Mouse (Mus musculus) liver, embryonic 11.5 days (tissue): Measurements from ENCODE around the gene Bckdk. TPM values are rescaled to one million over a fixed set of nuclear protein-coding genes. Genes with fewer than 3 reads are reported as not detected.

Experiments used
- ATAC-seq: fragments of 200-750 bp; cut with Nextera tagmentation; replicated peaks from 2 replicates; pipeline ENCODE4 v1.8.0; 2017; ENCODE audit warnings: moderate number of reproducible peaks, mild to moderate bottlenecking, moderate TSS enrichment, moderate library complexity; ENCODE audit not compliant: low FRiP score
- DNase-seq: peaks from one replicate; pipeline ENCODE4 v3.0.0-alpha.2; 2017; ENCODE audit warnings: low spot score
- H3K27ac ChIP-seq: fragments of 300-500 bp; sonication (generic); 2 replicates; pipeline ENCODE4 v1.5.1; 2014; ENCODE audit warnings: mild to moderate bottlenecking, low read depth, low read length, control low read depth
- H3K27me3 ChIP-seq: fragments of 300-500 bp; sonication (generic); replicated peaks from 2 replicates; pipeline ENCODE4 v1.6.1; 2014; ENCODE audit warnings: low read length, mixed read lengths; ENCODE audit not compliant: control insufficient read depth, insufficient read depth
- H3K36me3 ChIP-seq: fragments of 300-500 bp; sonication (generic); 2 replicates; pipeline ENCODE4 v1.6.1; 2014; ENCODE audit warnings: mild to moderate bottlenecking, low read length, moderate library complexity, mixed read lengths; ENCODE audit not compliant: control insufficient read depth, insufficient read depth
- H3K4me1 ChIP-seq: fragments of 300-500 bp; sonication (generic); replicated peaks from 2 replicates; pipeline ENCODE4 v1.6.1; 2014; ENCODE audit warnings: low read length, mixed read lengths; ENCODE audit not compliant: control insufficient read depth, insufficient read depth
- H3K4me2 ChIP-seq: fragments of 300-500 bp; sonication (generic); 2 replicates; pipeline ENCODE4 v1.6.1; 2014; ENCODE audit warnings: mild to moderate bottlenecking, control low read depth, moderate library complexity
- H3K4me3 ChIP-seq: fragments of 300-500 bp; sonication (generic); 2 replicates; pipeline ENCODE4 v1.5.1; 2014; ENCODE audit warnings: low read depth, low read length, control low read depth
- H3K9ac ChIP-seq: fragments of 300-500 bp; sonication (generic); 2 replicates; pipeline ENCODE4 v1.6.1; 2014; ENCODE audit warnings: low read depth, low read length, control low read depth
- H3K9me3 ChIP-seq: fragments of 300-500 bp; sonication (generic); 2 replicates; pipeline ENCODE4 v1.6.1; 2016; ENCODE audit warnings: low read length, inconsistent platforms, mixed read lengths; ENCODE audit not compliant: control insufficient read depth
- WGBS: fragments of 180-500 bp; shearing (Covaris S2); extraction: QIAGEN DNeasy Blood & Tissue Kit; methylation state at CpG from one replicate; pipeline ENCODE4 v1.1.7; 2014; 5-methylcytosine and 5-hydroxymethylcytosine counted together
- polyA plus RNA-seq: library from polyadenylated mRNA; unstranded; fragments of >200 nt; fragmentation: Nextera tagmentation; extraction: Ambion mirVana; gene quantifications from 2 replicates; pipeline ENCODE4 v1.2.1, GENCODE M21; 2014

Bckdk gene
- polyA plus RNA-seq, 1 experiment from 2014 or later = 126 TPM

- Histone ChIP-seq H3K4me1 (peaks cover 29% of the 10 kb centered on the region), H3K36me3 (no peaks in the 10 kb centered on the region; the same call in 1 of the 2 replicates), H3K4me3 (no peak overlapping the region), H3K4me2 (peak overlapping the region; percentile 46), H3K27ac (peak overlapping the region; percentile 62), H3K9ac (0 out of 2 replicates have a peak overlapping the region, but pooled peaks have one; percentile 3), H3K9me3 (no peaks in the 10 kb centered on the region), H3K27me3 (no peaks in the 10 kb centered on the region)
- DNase-seq = no peak
- 16% methylated on average over 7 of the region's 7 CpGs for WGBS
- ATAC-seq = no peak
These were observed 3.9 kb upstream of the Bckdk start for GRCm38 (mm10) chr7:127899997-127900396.

GRCm38 (mm10) chr7:127901772-127902171, 2.1 kb upstream of the Bckdk start:
- Histone ChIP-seq H3K27me3 (no peaks in the 10 kb centered on the region), H3K36me3 (peaks cover 14% of the 10 kb centered on the region), H3K4me3 (no peak overlapping the region), H3K4me2 (no peak overlapping the region), H3K9me3 (no peaks in the 10 kb centered on the region), H3K27ac (no peak overlapping the region), H3K4me1 (peaks cover 29% of the 10 kb centered on the region), H3K9ac (no peak overlapping the region)
- ATAC-seq (no peak), DNase-seq (no peak)
- WGBS = 49% methylated on average over 2 of the region's 2 CpGs

GRCm38 (mm10) chr7:127907939-127908338, 4.1 kb downstream of the Bckdk start:
- Histone ChIP-seq H3K9me3 (no peaks in the 10 kb centered on the region), H3K36me3 (peaks cover 44% of the 10 kb centered on the region), H3K9ac (no peak overlapping the region), H3K27ac (no peak overlapping the region), H3K4me3 (no peak overlapping the region), H3K4me1 (peaks cover 11% of the 10 kb centered on the region), H3K27me3 (no peaks in the 10 kb centered on the region), H3K4me2 (no peak overlapping the region)
- DNase-seq = no peak
- 91% methylated on average over 12 of the region's 12 CpGs for WGBS
- ATAC-seq = no peak

- Histone ChIP-seq H3K27me3 (no peaks in the 10 kb centered on the region), H3K4me2 (no peak overlapping the region), H3K27ac (no peak overlapping the region), H3K4me1 (peaks cover 15% of the 10 kb centered on the region), H3K9ac (no peak overlapping the region), H3K36me3 (peaks cover 44% of the 10 kb centered on the region), H3K9me3 (no peaks in the 10 kb centered on the region), H3K4me3 (no peak overlapping the region)
- ATAC-seq (no peak), DNase-seq (no peak)
- WGBS = 82% methylated on average over 4 of the region's 4 CpGs
These were observed 4.8 kb downstream of the Bckdk start for GRCm38 (mm10) chr7:127908656-127909055.

GRCm38 (mm10) chr7:127912190-127912871, 8.4 kb downstream of the Bckdk start, which contains the start of gene Kat8:
Kat8 (plus strand) TSS chr7:127912516.
- Histone ChIP-seq H3K4me3 (peak within 1 kb of the TSS; percentile 78), H3K4me1 (peaks cover 9% of the 10 kb centered on the region), H3K4me2 (peak within 1 kb of the TSS; percentile 78), H3K36me3 (peaks cover 31% of the 10 kb centered on the region), H3K27ac (peak within 1 kb of the TSS; percentile 54), H3K27me3 (no peaks in the 10 kb centered on the region), H3K9ac (peak within 1 kb of the TSS; percentile 75), H3K9me3 (no peaks in the 10 kb centered on the region)
- under 1% methylated on average over 40 of the region's 40 CpGs for WGBS
- DNase-seq (peak; percentile 95), ATAC-seq (peak; percentile 96)

- Histone ChIP-seq H3K4me2 (peak overlapping the region; percentile 78), H3K4me1 (peaks cover 9% of the 10 kb centered on the region), H3K9ac (peak overlapping the region; percentile 75), H3K9me3 (no peaks in the 10 kb centered on the region), H3K27me3 (no peaks in the 10 kb centered on the region), H3K27ac (peak overlapping the region; percentile 54; the same call in 1 of the 2 replicates), H3K4me3 (peak overlapping the region; percentile 78), H3K36me3 (peaks cover 25% of the 10 kb centered on the region)
- no peak for ATAC-seq
- no peak for DNase-seq
- WGBS = 11% methylated on average over 4 of the region's 4 CpGs
These were observed 9.1 kb downstream of the Bckdk start for GRCm38 (mm10) chr7:127912938-127913337.

GRCm38 (mm10) chr7:127915293-127915692, 11.4 kb downstream of the Bckdk start:
- DNase-seq (no peak), ATAC-seq (no peak)
- Histone ChIP-seq H3K27me3 (no peaks in the 10 kb centered on the region), H3K27ac (no peak overlapping the region), H3K9me3 (no peaks in the 10 kb centered on the region), H3K4me1 (peaks cover 9% of the 10 kb centered on the region), H3K9ac (no peak overlapping the region), H3K36me3 (peaks cover 8% of the 10 kb centered on the region; the same call in 1 of the 2 replicates), H3K4me3 (no peak overlapping the region), H3K4me2 (no peak overlapping the region)
- WGBS = 91% methylated on average over 12 of the region's 12 CpGs

- DNase-seq = no peak
- H3K36me3 ChIP-seq = peaks cover 11% of the 10 kb centered on the region; the same call in 1 of the 2 replicates
These were observed 14.3 kb downstream of the Bckdk start for GRCm38 (mm10) chr7:127918203-127918602.

GRCm38 (mm10) chr7:127919290-127919689, 15.4 kb downstream of the Bckdk start:
- H3K4me3 ChIP-seq = no peak overlapping the region
- H3K9me3 ChIP-seq = no peaks in the 10 kb centered on the region
- no peak for DNase-seq
- H3K4me1 ChIP-seq = peaks cover 10% of the 10 kb centered on the region; the same call in 1 of the 2 replicates
- 0 out of 2 replicates have a peak, but pooled peaks have one; percentile 19 for ATAC-seq
- H3K36me3 ChIP-seq = peaks cover 14% of the 10 kb centered on the region; the same call in 1 of the 2 replicates
- no peak overlapping the region for H3K4me2 ChIP-seq
- H3K27me3 ChIP-seq = no peaks in the 10 kb centered on the region
- H3K27ac ChIP-seq = no peak overlapping the region
- H3K9ac ChIP-seq = no peak overlapping the region
- 72% methylated on average over 7 of the region's 7 CpGs for WGBS

More at GRCm38 (mm10) chr7:127918203-127918602, 14.3 kb downstream of the Bckdk start:
- no peak overlapping the region for H3K27ac ChIP-seq
- H3K4me3 ChIP-seq = no peak overlapping the region
- ATAC-seq = no peak
- no peak overlapping the region for H3K4me2 ChIP-seq
- H3K9ac ChIP-seq = no peak overlapping the region
- no peaks in the 10 kb centered on the region for H3K27me3 ChIP-seq
- 46% methylated on average over 3 of the region's 3 CpGs for WGBS
- no peaks in the 10 kb centered on the region for H3K9me3 ChIP-seq
- H3K4me1 ChIP-seq = peaks cover 12% of the 10 kb centered on the region; the same call in 1 of the 2 replicates
